Mouse (Mus musculus) bone marrow macrophage, adult 2 months (primary cell): ENCODE results near the gene Dync1li2.

Experiments
- CTCF ChIP-seq: IDR thresholded peaks from 2 replicates; pipeline ENCODE4 v1.5.1; 2012; ENCODE audit warnings: low read depth, mild to moderate bottlenecking, low read length, moderate library complexity
- POLR2A ChIP-seq: IDR thresholded peaks from 2 replicates; pipeline ENCODE4 v1.6.1; 2012; ENCODE audit warnings: mild to moderate bottlenecking, low read depth, low read length, borderline replicate concordance

GRCm38 (mm10) chr8:104369591-104369990 is 73.3 kb downstream of the Dync1li2 start:
- TF ChIP-seq CTCF (no peak), POLR2A (no peak)
